Mouse (Mus musculus): ENCODE data around the gene St6galnac6. TPM values are rescaled to one million over a fixed set of nuclear protein-coding genes. Genes with fewer than 3 reads are reported as not detected.
A peak's percentile ranks its signal among the peaks of the same experiment; 100 is the strongest.

The St6galnac6 gene
- polyA plus RNA-seq, 1 experiment from 2014 or later: 13.4 TPM

- H3K27me3 ChIP-seq (replicated peaks; ENCODE audit: insufficient read depth, low read length): no peaks in the 10 kb centered on the region
- DNase-seq (ENCODE audit: low spot score): no peak
- no peak overlapping the region for H3K4me3 ChIP-seq (ENCODE audit: low read depth, low read length)
- H3K36me3 ChIP-seq (ENCODE audit: insufficient read depth, low read length): peaks cover 11% of the 10 kb centered on the region; the same call in 1 of the 2 replicates
- H3K9me3 ChIP-seq (ENCODE audit: low read length): no peaks in the 10 kb centered on the region
- H3K4me2 ChIP-seq (replicated peaks; ENCODE audit: low read depth, low read length): no peak overlapping the region
- no peak overlapping the region for H3K27ac ChIP-seq (ENCODE audit: low read length)
- peaks cover 18% of the 10 kb centered on the region for H3K4me1 ChIP-seq (ENCODE audit: insufficient read depth, low read depth, low read length)
- H3K9ac ChIP-seq (replicated peaks; ENCODE audit: low read depth): no peak overlapping the region
- no peak for TF ChIP-seq CTCF (IDR thresholded peaks at IDR 0.05)
- no peak for TF ChIP-seq EP300 (IDR thresholded peaks at IDR 0.05)
- ATAC-seq: no peak
- 100% methylated on average over 1 of the region's 1 CpGs for WGBS
Measured at GRCm38 (mm10) chr2:32617109-32617508, 17.6 kb downstream of the St6galnac6 start.

DNA sequence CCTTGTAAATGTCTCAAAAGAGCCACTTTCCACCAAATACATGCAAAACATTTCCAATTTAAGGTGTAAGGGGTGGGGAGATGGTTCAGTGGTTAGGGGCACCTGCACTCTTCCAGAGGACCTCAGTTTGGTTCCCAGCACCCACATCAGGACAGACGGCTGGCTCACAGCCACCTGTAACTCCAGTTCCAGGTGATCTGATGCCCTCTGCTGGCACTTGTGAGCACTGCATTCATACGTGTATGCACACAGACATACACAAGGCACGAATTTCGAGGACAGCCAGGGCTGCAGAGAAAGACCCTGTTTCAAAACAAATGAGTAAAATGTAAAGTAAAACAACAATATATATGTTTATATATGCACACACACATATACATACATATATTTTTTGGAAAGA is 18.1 kb downstream of the St6galnac6 start:
- Histone ChIP-seq H3K4me1 (ENCODE audit: insufficient read depth, low read depth, low read length) (peaks cover 18% of the 10 kb centered on the region), H3K27ac (ENCODE audit: low read length) (no peak overlapping the region), H3K9ac (replicated peaks; ENCODE audit: low read depth) (no peak overlapping the region), H3K4me3 (ENCODE audit: low read depth, low read length) (no peak overlapping the region), H3K36me3 (ENCODE audit: insufficient read depth, low read length) (peaks cover 11% of the 10 kb centered on the region; the same call in 1 of the 2 replicates), H3K9me3 (ENCODE audit: low read length) (no peaks in the 10 kb centered on the region), H3K27me3 (replicated peaks; ENCODE audit: insufficient read depth, low read length) (no peaks in the 10 kb centered on the region), H3K4me2 (replicated peaks; ENCODE audit: low read depth, low read length) (no peak overlapping the region)
- no peak for TF ChIP-seq EP300 (IDR thresholded peaks at IDR 0.05)
- TF ChIP-seq CTCF (IDR thresholded peaks at IDR 0.05): peak; percentile 57
- 95% methylated on average over 4 of the region's 4 CpGs for WGBS
- ATAC-seq (no peak), DNase-seq (ENCODE audit: low spot score) (no peak)

DNA sequence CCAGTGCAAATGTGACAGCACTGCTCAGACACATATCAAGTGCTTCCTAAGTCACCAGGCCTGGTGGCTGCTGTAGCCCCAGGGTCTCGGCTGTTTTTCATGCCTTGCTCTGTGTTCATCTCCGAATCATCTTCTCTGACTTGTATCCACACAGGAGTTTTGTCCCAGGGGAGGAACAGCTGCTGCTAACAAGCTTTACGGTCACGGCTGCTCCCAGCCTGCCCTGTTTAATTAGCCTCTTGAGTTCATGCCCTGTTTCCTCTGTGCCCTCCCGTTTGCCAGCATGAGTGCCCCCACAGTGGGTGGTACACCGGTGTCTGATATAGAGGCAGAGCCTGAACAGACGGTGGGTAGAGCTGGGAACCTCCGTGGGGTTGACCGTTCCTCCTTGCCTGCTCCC is 18.5 kb downstream of the St6galnac6 start:
- no peak for TF ChIP-seq EP300 (IDR thresholded peaks at IDR 0.05)
- TF ChIP-seq CTCF (IDR thresholded peaks at IDR 0.05): no peak
- DNase-seq (ENCODE audit: low spot score): no peak
- no peak for ATAC-seq

GRCm38 (mm10) chr2:32620682-32621516 is 21.4 kb downstream of the St6galnac6 start:
- ATAC-seq (peak; percentile 82), DNase-seq (ENCODE audit: low spot score) (peak; percentile 82)
- Histone ChIP-seq H3K9ac (replicated peaks; ENCODE audit: low read depth) (no peak overlapping the region), H3K9me3 (ENCODE audit: low read length) (no peaks in the 10 kb centered on the region), H3K4me2 (replicated peaks; ENCODE audit: low read depth, low read length) (no peak overlapping the region), H3K27me3 (replicated peaks; ENCODE audit: insufficient read depth, low read length) (no peaks in the 10 kb centered on the region), H3K36me3 (ENCODE audit: insufficient read depth, low read length) (peaks cover 6% of the 10 kb centered on the region; the same call in 1 of the 2 replicates), H3K4me3 (ENCODE audit: low read depth, low read length) (no peak overlapping the region), H3K27ac (ENCODE audit: low read length) (peak overlapping the region; percentile 74), H3K4me1 (ENCODE audit: insufficient read depth, low read depth, low read length) (peaks cover 26% of the 10 kb centered on the region)
- 10% methylated on average over 4 of the region's 4 CpGs for WGBS
- TF ChIP-seq CTCF (IDR thresholded peaks at IDR 0.05) (no peak), EP300 (IDR thresholded peaks at IDR 0.05) (peak; percentile 46; the same call in 1 of the 2 replicates)

More for the DNA sequence above, 18.5 kb downstream of the St6galnac6 start:
- Histone ChIP-seq H3K4me3 (ENCODE audit: low read depth, low read length) (no peak overlapping the region), H3K27ac (ENCODE audit: low read length) (no peak overlapping the region), H3K4me1 (ENCODE audit: insufficient read depth, low read depth, low read length) (peaks cover 18% of the 10 kb centered on the region), H3K9me3 (ENCODE audit: low read length) (no peaks in the 10 kb centered on the region), H3K9ac (replicated peaks; ENCODE audit: low read depth) (no peak overlapping the region), H3K27me3 (replicated peaks; ENCODE audit: insufficient read depth, low read length) (no peaks in the 10 kb centered on the region), H3K36me3 (ENCODE audit: insufficient read depth, low read length) (peaks cover 11% of the 10 kb centered on the region; the same call in 1 of the 2 replicates), H3K4me2 (replicated peaks; ENCODE audit: low read depth, low read length) (no peak overlapping the region)
- WGBS: 73% methylated on average over 9 of the region's 9 CpGs

DNA sequence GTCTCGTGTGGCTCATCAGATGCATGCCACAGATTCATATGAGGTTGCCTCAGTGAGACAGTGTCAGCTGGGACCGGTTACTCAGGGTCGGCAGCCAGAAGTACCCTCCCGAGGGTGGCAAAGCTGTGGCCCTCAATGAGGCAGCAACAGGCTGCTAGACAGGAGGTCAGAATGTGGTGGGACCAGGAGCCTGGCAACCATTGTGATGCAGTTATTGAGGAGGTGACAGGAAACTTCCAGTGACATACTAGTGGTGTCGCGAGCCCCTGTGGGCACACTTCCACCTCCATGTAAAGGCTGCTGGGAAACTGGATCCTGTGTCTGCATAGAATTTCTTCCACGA is 22.0 kb downstream of the St6galnac6 start, which contains the start of gene Ak1:
TSS of gene Ak1 (plus strand) at position 242 of the 343 bp plus-strand sequence.
- H3K4me2 ChIP-seq (replicated peaks; ENCODE audit: low read depth, low read length): no peak within 1 kb of the TSS
- no peak within 1 kb of the TSS for H3K4me3 ChIP-seq (ENCODE audit: low read depth, low read length)
- H3K9me3 ChIP-seq (ENCODE audit: low read length): no peaks in the 10 kb centered on the region
- no peaks in the 10 kb centered on the region for H3K27me3 ChIP-seq (replicated peaks; ENCODE audit: insufficient read depth, low read length)
- ATAC-seq (peak; percentile 17), DNase-seq (ENCODE audit: low spot score) (no peak)
- H3K4me1 ChIP-seq (ENCODE audit: insufficient read depth, low read depth, low read length): peaks cover 27% of the 10 kb centered on the region
- TF ChIP-seq EP300 (IDR thresholded peaks at IDR 0.05): no peak
- TF ChIP-seq CTCF (IDR thresholded peaks at IDR 0.05): no peak
- H3K27ac ChIP-seq (ENCODE audit: low read length): peak within 1 kb of the TSS; percentile 74
- peaks cover 6% of the 10 kb centered on the region; the same call in 1 of the 2 replicates for H3K36me3 ChIP-seq (ENCODE audit: insufficient read depth, low read length)
- WGBS: 8% methylated on average over 7 of the region's 7 CpGs
- H3K9ac ChIP-seq (replicated peaks; ENCODE audit: low read depth): no peak within 1 kb of the TSS

GRCm38 (mm10) chr2:32624111-32624748 is 24.7 kb downstream of the St6galnac6 start:
- no peak for ATAC-seq
- H3K9me3 ChIP-seq (ENCODE audit: low read length): no peaks in the 10 kb centered on the region
- no peak overlapping the region for H3K9ac ChIP-seq (replicated peaks; ENCODE audit: low read depth)
- DNase-seq (ENCODE audit: low spot score): peak; percentile 28
- TF ChIP-seq EP300 (IDR thresholded peaks at IDR 0.05): no peak
- TF ChIP-seq CTCF (IDR thresholded peaks at IDR 0.05): no peak
- H3K36me3 ChIP-seq (ENCODE audit: insufficient read depth, low read length): no peaks in the 10 kb centered on the region
- peaks cover 34% of the 10 kb centered on the region for H3K4me1 ChIP-seq (ENCODE audit: insufficient read depth, low read depth, low read length)
- no peak overlapping the region for H3K4me3 ChIP-seq (ENCODE audit: low read depth, low read length)
- H3K27me3 ChIP-seq (replicated peaks; ENCODE audit: insufficient read depth, low read length): no peaks in the 10 kb centered on the region
- WGBS: 56% methylated on average over 5 of the region's 5 CpGs
- H3K4me2 ChIP-seq (replicated peaks; ENCODE audit: low read depth, low read length): no peak overlapping the region
- H3K27ac ChIP-seq (ENCODE audit: low read length): 0 out of 2 replicates have a peak overlapping the region, but pooled peaks have one; percentile 74

Measured in lung, postnatal 0 days (tissue).